Mouse (Mus musculus) erythroblast, adult 5-6 weeks (primary cell): ENCODE measurements around the gene Reep3. TPM values are rescaled to one million over a fixed set of nuclear protein-coding genes. Genes with fewer than 3 reads are reported as not detected.
"Not testable (repeated sequence)": the region's sequence is repeated elsewhere in the genome, so short reads cannot be mapped to it uniquely, and the experiment has no call there.

ENCODE experiments used
- ATAC-seq: replicated peaks from 2 replicates; pipeline ENCODE4 v1.8.0; 2016; ENCODE audit warnings: moderate number of reproducible peaks, mild to moderate bottlenecking, moderate TSS enrichment, inconsistent platforms; ENCODE audit not compliant: poor library complexity, low FRiP score, severe bottlenecking
- total RNA-seq, 2 experiments: library from RNA; stranded (forward) in 1 of 2; stranded (reverse) in 1 of 2; fragments of 150-400 nt in 1 of 2; fragments of 200-764, 138-1000 nt in 1 of 2; gene quantifications; 2 replicates each; pipeline versions ENCODE4 v1.2.3 to v1.2.4; 2015 to 2017; ENCODE audit warnings: low replicate concordance in 2 of 2

Reep3 gene
- total RNA-seq, 2 experiments from 2014 or later = 8.1 to 16.5 TPM

GRCm38 (mm10) chr10:67029297-67029696 is 67.4 kb downstream of the Reep3 start:
- ATAC-seq = no peak

- no peak for ATAC-seq
Measured at GRCm38 (mm10) chr10:67026375-67026774, 70.4 kb downstream of the Reep3 start.

- no peak for ATAC-seq
Measured at GRCm38 (mm10) chr10:67025573-67026236, 71.0 kb downstream of the Reep3 start.

GRCm38 (mm10) chr10:67024391-67024790 is 72.4 kb downstream of the Reep3 start:
- ATAC-seq = no peak

- ATAC-seq = no peak
Measured at GRCm38 (mm10) chr10:67023092-67023491, 73.7 kb downstream of the Reep3 start.

GRCm38 (mm10) chr10:67021494-67021893 is 75.3 kb downstream of the Reep3 start:
- no peak for ATAC-seq

GRCm38 (mm10) chr10:67018875-67019274 is 77.9 kb downstream of the Reep3 start:
- no peak for ATAC-seq

GRCm38 (mm10) chr10:67017891-67018290 is 78.9 kb downstream of the Reep3 start:
- no peak for ATAC-seq

GRCm38 (mm10) chr10:67017315-67017714 is 79.4 kb downstream of the Reep3 start:
- no peak for ATAC-seq

GRCm38 (mm10) chr10:67016615-67017278 is 80.0 kb downstream of the Reep3 start:
- ATAC-seq = no peak

- no peak for ATAC-seq
Measured at GRCm38 (mm10) chr10:67014746-67015145, 82.0 kb downstream of the Reep3 start.

GRCm38 (mm10) chr10:67010521-67010920 is 86.2 kb downstream of the Reep3 start:
- ATAC-seq = no peak

GRCm38 (mm10) chr10:67004527-67005042 is 92.2 kb downstream of the Reep3 start:
- ATAC-seq = no peak

- no peak for ATAC-seq
Measured at GRCm38 (mm10) chr10:67003743-67004526, 92.8 kb downstream of the Reep3 start.

GRCm38 (mm10) chr10:67003009-67003742 is 93.6 kb downstream of the Reep3 start:
- no peak for ATAC-seq

GRCm38 (mm10) chr10:67002207-67003008 is 94.3 kb downstream of the Reep3 start:
- ATAC-seq = no peak

- not testable (repeated sequence) for ATAC-seq
Measured at GRCm38 (mm10) chr10:67000958-67001615, 95.7 kb downstream of the Reep3 start.

GRCm38 (mm10) chr10:67000136-67000535 is 96.6 kb downstream of the Reep3 start:
- no peak for ATAC-seq

- ATAC-seq = no peak
Measured at GRCm38 (mm10) chr10:66998770-66999169, 98.0 kb downstream of the Reep3 start.
